Mouse (Mus musculus): ENCODE data around the gene Wipi1. TPM values are rescaled to one million over a fixed set of nuclear protein-coding genes. Genes with fewer than 3 reads are reported as not detected.

Wipi1 gene
- polyA plus RNA-seq, 1 experiment: 20.4 TPM

- Histone ChIP-seq H3K27ac (ENCODE audit: insufficient read depth, low read length) (no peak overlapping the region), H3K27me3 (ENCODE audit: control insufficient read depth, insufficient read depth, low read length) (no peaks in the 10 kb centered on the region), H3K4me1 (ENCODE audit: control insufficient read depth, insufficient read depth, low read length) (no peaks in the 10 kb centered on the region), H3K4me3 (replicated peaks; ENCODE audit: insufficient read depth, low read depth, low read length) (no peak overlapping the region)
- WGBS: 89% methylated on average over 7 of the region's 7 CpGs
- DNase-seq: no peak
- no peak for TF ChIP-seq CTCF (IDR thresholded peaks at IDR 0.05; ENCODE audit: borderline replicate concordance, insufficient read depth, low read depth, low read length)
- no peak for TF ChIP-seq POLR2A (IDR thresholded peaks at IDR 0.05; ENCODE audit: borderline replicate concordance, insufficient read depth, low read length)
Measured at GRCm38 (mm10) chr11:109545265-109545664, 66.5 kb downstream of the Wipi1 start.

GRCm38 (mm10) chr11:109544432-109544831 lies 67.3 kb downstream of the Wipi1 start:
- H3K27me3 ChIP-seq (ENCODE audit: control insufficient read depth, insufficient read depth, low read length): no peaks in the 10 kb centered on the region
- 81% methylated on average over 7 of the region's 7 CpGs for WGBS
- no peak for DNase-seq
- no peak for TF ChIP-seq CTCF (IDR thresholded peaks at IDR 0.05; ENCODE audit: borderline replicate concordance, insufficient read depth, low read depth, low read length)
- no peak for TF ChIP-seq POLR2A (IDR thresholded peaks at IDR 0.05; ENCODE audit: borderline replicate concordance, insufficient read depth, low read length)
- H3K4me1 ChIP-seq (ENCODE audit: control insufficient read depth, insufficient read depth, low read length): peaks cover 3% of the 10 kb centered on the region
- no peak overlapping the region for H3K4me3 ChIP-seq (replicated peaks; ENCODE audit: insufficient read depth, low read depth, low read length)
- H3K27ac ChIP-seq (ENCODE audit: insufficient read depth, low read length): no peak overlapping the region

GRCm38 (mm10) chr11:109543466-109543865 lies 68.3 kb downstream of the Wipi1 start:
- no peak for DNase-seq
- WGBS: 90% methylated on average over 9 of the region's 9 CpGs
- Histone ChIP-seq H3K4me1 (ENCODE audit: control insufficient read depth, insufficient read depth, low read length) (peaks cover 7% of the 10 kb centered on the region), H3K27me3 (ENCODE audit: control insufficient read depth, insufficient read depth, low read length) (no peaks in the 10 kb centered on the region), H3K27ac (ENCODE audit: insufficient read depth, low read length) (no peak overlapping the region), H3K4me3 (replicated peaks; ENCODE audit: insufficient read depth, low read depth, low read length) (no peak overlapping the region)
- TF ChIP-seq POLR2A (IDR thresholded peaks at IDR 0.05; ENCODE audit: borderline replicate concordance, insufficient read depth, low read length) (no peak), CTCF (IDR thresholded peaks at IDR 0.05; ENCODE audit: borderline replicate concordance, insufficient read depth, low read depth, low read length) (no peak)

GRCm38 (mm10) chr11:109539290-109539689 lies 72.5 kb downstream of the Wipi1 start:
- Histone ChIP-seq H3K27me3 (ENCODE audit: control insufficient read depth, insufficient read depth, low read length) (no peaks in the 10 kb centered on the region), H3K4me3 (replicated peaks; ENCODE audit: insufficient read depth, low read depth, low read length) (no peak overlapping the region), H3K4me1 (ENCODE audit: control insufficient read depth, insufficient read depth, low read length) (peaks cover 28% of the 10 kb centered on the region), H3K27ac (ENCODE audit: insufficient read depth, low read length) (no peak overlapping the region)
- WGBS: 54% methylated on average over 6 of the region's 6 CpGs
- no peak for DNase-seq
- TF ChIP-seq POLR2A (IDR thresholded peaks at IDR 0.05; ENCODE audit: borderline replicate concordance, insufficient read depth, low read length) (no peak), CTCF (IDR thresholded peaks at IDR 0.05; ENCODE audit: borderline replicate concordance, insufficient read depth, low read depth, low read length) (no peak)

GRCm38 (mm10) chr11:109536939-109537338 lies 74.8 kb downstream of the Wipi1 start:
- WGBS: 42% methylated on average over 5 of the region's 5 CpGs
- Histone ChIP-seq H3K4me1 (ENCODE audit: control insufficient read depth, insufficient read depth, low read length) (peaks cover 28% of the 10 kb centered on the region), H3K27ac (ENCODE audit: insufficient read depth, low read length) (no peak overlapping the region), H3K4me3 (replicated peaks; ENCODE audit: insufficient read depth, low read depth, low read length) (no peak overlapping the region), H3K27me3 (ENCODE audit: control insufficient read depth, insufficient read depth, low read length) (no peaks in the 10 kb centered on the region)
- TF ChIP-seq POLR2A (IDR thresholded peaks at IDR 0.05; ENCODE audit: borderline replicate concordance, insufficient read depth, low read length): no peak
- TF ChIP-seq CTCF (IDR thresholded peaks at IDR 0.05; ENCODE audit: borderline replicate concordance, insufficient read depth, low read depth, low read length): no peak
- peak in 1 of 2 experiments; percentile 61 for DNase-seq

GRCm38 (mm10) chr11:109535966-109536365 lies 75.8 kb downstream of the Wipi1 start:
- WGBS: 14% methylated on average over 6 of the region's 6 CpGs
- DNase-seq: peak; percentile 66 to 86
- peaks cover 28% of the 10 kb centered on the region for H3K4me1 ChIP-seq (ENCODE audit: control insufficient read depth, insufficient read depth, low read length)
- H3K4me3 ChIP-seq (replicated peaks; ENCODE audit: insufficient read depth, low read depth, low read length): no peak overlapping the region
- no peak overlapping the region for H3K27ac ChIP-seq (ENCODE audit: insufficient read depth, low read length)
- H3K27me3 ChIP-seq (ENCODE audit: control insufficient read depth, insufficient read depth, low read length): no peaks in the 10 kb centered on the region
- TF ChIP-seq POLR2A (IDR thresholded peaks at IDR 0.05; ENCODE audit: borderline replicate concordance, insufficient read depth, low read length) (no peak), CTCF (IDR thresholded peaks at IDR 0.05; ENCODE audit: borderline replicate concordance, insufficient read depth, low read depth, low read length) (no peak)

GRCm38 (mm10) chr11:109530030-109530429 lies 81.7 kb downstream of the Wipi1 start:
- Histone ChIP-seq H3K4me3 (replicated peaks; ENCODE audit: insufficient read depth, low read depth, low read length) (no peak overlapping the region), H3K27ac (ENCODE audit: insufficient read depth, low read length) (no peak overlapping the region), H3K4me1 (ENCODE audit: control insufficient read depth, insufficient read depth, low read length) (peaks cover 16% of the 10 kb centered on the region), H3K27me3 (ENCODE audit: control insufficient read depth, insufficient read depth, low read length) (no peaks in the 10 kb centered on the region)
- 30% methylated on average over 4 of the region's 4 CpGs for WGBS
- TF ChIP-seq POLR2A (IDR thresholded peaks at IDR 0.05; ENCODE audit: borderline replicate concordance, insufficient read depth, low read length) (no peak), CTCF (IDR thresholded peaks at IDR 0.05; ENCODE audit: borderline replicate concordance, insufficient read depth, low read depth, low read length) (no peak)
- DNase-seq: peak in 1 of 2 experiments; percentile 51

GRCm38 (mm10) chr11:109525571-109525970 lies 86.2 kb downstream of the Wipi1 start:
- H3K4me3 ChIP-seq (replicated peaks; ENCODE audit: insufficient read depth, low read depth, low read length): no peak overlapping the region
- H3K27ac ChIP-seq (ENCODE audit: insufficient read depth, low read length): no peak overlapping the region
- peaks cover 27% of the 10 kb centered on the region for H3K4me1 ChIP-seq (ENCODE audit: control insufficient read depth, insufficient read depth, low read length)
- H3K27me3 ChIP-seq (ENCODE audit: control insufficient read depth, insufficient read depth, low read length): no peaks in the 10 kb centered on the region
- DNase-seq: peak; percentile 73 to 92
- 20% methylated on average over 4 of the region's 4 CpGs for WGBS
- TF ChIP-seq CTCF (IDR thresholded peaks at IDR 0.05; ENCODE audit: borderline replicate concordance, insufficient read depth, low read depth, low read length) (no peak), POLR2A (IDR thresholded peaks at IDR 0.05; ENCODE audit: borderline replicate concordance, insufficient read depth, low read length) (no peak)
